Mouse (Mus musculus) midbrain, embryonic 15.5 days (tissue): ENCODE results near the gene Cyp4f16. TPM values are rescaled to one million over a fixed set of nuclear protein-coding genes. Genes with fewer than 3 reads are reported as not detected.
"Not testable (repeated sequence)": the region's sequence is repeated elsewhere in the genome, so short reads cannot be mapped to it uniquely, and the experiment has no call there.

ENCODE experiments used
- ATAC-seq: fragments of 200-750 bp; cut with Nextera tagmentation; replicated peaks from 2 replicates; pipeline ENCODE4 v1.8.0; 2017; ENCODE audit warnings: moderate TSS enrichment
- H3K27ac ChIP-seq: fragments of 300-500 bp; sonication (generic); 2 replicates; pipeline ENCODE4 v1.5.1; 2015; ENCODE audit warnings: mild to moderate bottlenecking, inconsistent platforms
- H3K27me3 ChIP-seq: fragments of 300-500 bp; sonication (generic); replicated peaks from 2 replicates; pipeline ENCODE4 v1.6.1; 2015; ENCODE audit warnings: inconsistent platforms
- H3K36me3 ChIP-seq: fragments of 300-500 bp; sonication (generic); replicated peaks from 2 replicates; pipeline ENCODE4 v1.6.1; 2015; ENCODE audit warnings: inconsistent platforms
- H3K4me1 ChIP-seq: fragments of 300-500 bp; sonication (generic); 2 replicates; pipeline ENCODE4 v1.6.1; 2015; ENCODE audit warnings: inconsistent platforms
- H3K4me2 ChIP-seq: fragments of 300-500 bp; sonication (generic); 2 replicates; pipeline ENCODE4 v1.6.1; 2015; ENCODE audit warnings: inconsistent platforms, mild to moderate bottlenecking, moderate library complexity
- H3K4me3 ChIP-seq: fragments of 300-500 bp; sonication (generic); 2 replicates; pipeline ENCODE4 v1.5.1; 2015; ENCODE audit warnings: mild to moderate bottlenecking, inconsistent platforms
- H3K9ac ChIP-seq: fragments of 300-500 bp; sonication (generic); 2 replicates; pipeline ENCODE4 v1.6.1; 2015; ENCODE audit warnings: mild to moderate bottlenecking, inconsistent platforms
- H3K9me3 ChIP-seq: fragments of 300-500 bp; sonication (generic); 2 replicates; pipeline ENCODE4 v1.6.1; 2016; ENCODE audit warnings: inconsistent platforms
- WGBS: fragments of 180-500 bp; shearing (Covaris S2); methylation state at CpG from one replicate; pipeline ENCODE4 v1.1.7; 2015; ENCODE audit warnings: mixed read lengths; 5-methylcytosine and 5-hydroxymethylcytosine counted together
- polyA plus RNA-seq: library from polyadenylated mRNA; unstranded; fragments of >200 nt; fragmentation: Nextera tagmentation; extraction: Ambion mirVana; gene quantifications from 2 replicates; pipeline ENCODE4 v1.2.1, GENCODE M21; 2015

Cyp4f16 gene
- polyA plus RNA-seq, 1 experiment from 2014 or later: 14.7 TPM

DNA sequence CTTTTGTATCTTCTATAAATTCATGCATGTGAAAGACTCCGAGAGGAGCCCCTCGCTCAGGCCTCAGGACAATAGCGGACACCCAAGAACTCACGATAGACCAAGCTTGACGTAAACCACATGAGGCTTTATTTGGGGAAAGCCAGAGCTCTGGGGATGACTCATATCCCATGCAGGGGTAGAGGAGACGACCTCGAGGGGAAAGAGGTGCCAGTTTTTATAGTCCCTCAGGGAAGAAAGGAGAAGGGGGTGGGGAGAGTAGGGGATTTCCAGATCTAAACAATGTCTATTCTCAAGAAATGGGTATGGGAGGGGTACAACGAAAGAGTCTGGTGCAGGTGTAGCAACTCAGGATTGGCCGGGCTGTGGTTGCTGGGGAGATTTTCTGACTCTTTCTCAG, 18.0 kb downstream of the Cyp4f16 start:
- not testable (repeated sequence) for H3K36me3 ChIP-seq, H3K4me2 ChIP-seq, ATAC-seq, H3K9me3 ChIP-seq, H3K27ac ChIP-seq, H3K27me3 ChIP-seq, H3K9ac ChIP-seq, H3K4me3 ChIP-seq
- peaks cover 11% of the 10 kb centered on the region for H3K4me1 ChIP-seq
- 83% methylated on average over 9 of the region's 9 CpGs for WGBS

DNA sequence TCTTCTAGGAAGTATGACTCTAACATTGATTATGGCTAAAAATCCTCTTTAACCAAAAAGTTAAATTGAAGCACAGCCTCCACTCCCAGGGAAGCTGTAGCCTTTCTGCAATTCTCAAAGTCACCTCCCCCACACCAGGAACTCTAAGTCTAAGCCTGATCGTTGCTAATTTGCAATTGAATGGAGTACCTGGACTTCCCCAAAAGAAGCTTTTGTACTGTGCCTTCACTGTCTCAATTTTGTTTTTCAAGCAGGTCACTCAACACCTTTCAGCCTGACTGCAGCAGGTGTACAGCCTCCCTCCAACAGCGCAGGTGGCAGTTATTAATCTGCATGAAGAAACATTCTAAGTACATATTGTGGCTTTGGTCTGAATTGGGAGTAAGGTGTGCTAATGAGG, 26.9 kb downstream of the Cyp4f16 start:
- not testable (repeated sequence) for H3K4me3 ChIP-seq, H3K36me3 ChIP-seq, H3K9ac ChIP-seq, H3K4me1 ChIP-seq, H3K27ac ChIP-seq, H3K4me2 ChIP-seq, H3K9me3 ChIP-seq, H3K27me3 ChIP-seq, ATAC-seq
- whole genome bisulfite sequencing: 74% methylated on average over 2 of the region's 2 CpGs

GRCm38 (mm10) chr17:32573286-32573685, 36.9 kb downstream of the Cyp4f16 start:
- not testable (repeated sequence) for H3K27ac ChIP-seq, H3K4me3 ChIP-seq, ATAC-seq, H3K9me3 ChIP-seq, H3K4me1 ChIP-seq, H3K4me2 ChIP-seq, H3K36me3 ChIP-seq, H3K27me3 ChIP-seq, H3K9ac ChIP-seq
- 63% methylated on average over 2 of the region's 2 CpGs for WGBS

DNA sequence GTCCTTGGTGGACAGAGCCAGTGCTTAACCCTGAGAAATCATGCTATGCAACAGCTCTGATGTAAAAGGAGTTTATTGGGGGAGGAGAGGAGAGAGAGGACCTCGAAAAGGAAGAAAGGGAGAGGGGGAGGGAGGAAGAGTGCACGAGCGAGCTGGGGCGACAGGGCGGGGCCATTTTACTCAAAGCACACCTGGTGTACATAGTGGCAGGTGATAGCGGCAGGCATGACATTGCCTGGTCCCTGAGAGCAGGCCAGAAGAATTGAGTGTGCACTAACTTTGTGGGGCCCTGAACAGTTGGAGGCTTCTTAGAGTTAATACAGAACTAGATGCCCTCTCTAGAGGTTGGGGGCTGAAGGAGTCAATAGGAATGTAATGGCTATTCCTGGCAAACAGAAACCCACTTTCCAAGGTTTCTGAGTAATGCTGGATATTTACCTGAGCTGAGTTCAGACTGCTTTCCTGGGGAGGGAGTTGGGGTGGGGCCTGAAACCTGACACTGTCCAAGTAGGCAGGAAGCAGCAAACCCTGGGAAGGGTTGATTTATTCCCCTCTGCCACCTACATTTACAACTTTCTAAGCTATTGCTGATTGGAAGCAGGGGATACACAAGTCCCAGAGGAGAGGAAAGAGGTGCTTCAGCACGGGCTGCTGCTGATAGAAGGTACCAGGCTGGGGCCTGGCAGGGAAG, 41.3 kb downstream of the Cyp4f16 start:
- no peaks in the 10 kb centered on the region for H3K36me3 ChIP-seq
- no peak for ATAC-seq
- H3K4me3 ChIP-seq: no peak overlapping the region
- H3K27me3 ChIP-seq: no peaks in the 10 kb centered on the region
- H3K4me2 ChIP-seq: no peak overlapping the region
- no peak overlapping the region for H3K27ac ChIP-seq
- no peaks in the 10 kb centered on the region for H3K9me3 ChIP-seq
- 73% methylated on average over 7 of the region's 7 CpGs for WGBS
- no peaks in the 10 kb centered on the region for H3K4me1 ChIP-seq
- no peak overlapping the region for H3K9ac ChIP-seq

DNA sequence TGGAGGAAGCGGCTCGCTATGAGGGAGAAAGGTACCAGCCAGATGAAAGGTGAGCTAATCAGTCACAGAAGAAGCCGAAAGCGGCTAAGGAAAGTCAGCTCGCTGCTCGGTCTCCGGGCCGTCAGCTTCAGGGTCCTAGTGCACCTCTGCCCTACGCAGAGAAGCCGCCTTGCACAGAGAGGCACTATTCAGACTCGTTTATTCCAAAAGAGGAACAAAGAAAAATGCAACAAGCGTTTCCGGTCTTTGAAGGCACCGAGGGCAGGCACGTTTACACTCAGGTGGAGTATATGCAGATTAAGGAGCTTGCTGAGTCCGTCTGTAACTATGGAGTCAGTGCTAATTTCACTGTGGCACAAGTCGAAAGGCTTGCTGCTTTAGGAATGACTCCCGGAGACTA, 60.1 kb downstream of the Cyp4f16 start:
- no peak overlapping the region for H3K27ac ChIP-seq
- H3K4me2 ChIP-seq: no peak overlapping the region
- H3K9me3 ChIP-seq: no peaks in the 10 kb centered on the region
- H3K27me3 ChIP-seq: no peaks in the 10 kb centered on the region
- no peak overlapping the region for H3K4me3 ChIP-seq
- ATAC-seq: no peak
- no peaks in the 10 kb centered on the region for H3K4me1 ChIP-seq
- WGBS: 89% methylated on average over 18 of the region's 18 CpGs
- no peaks in the 10 kb centered on the region for H3K36me3 ChIP-seq
- no peak overlapping the region for H3K9ac ChIP-seq

Other genes with a start within 250 kb of the Cyp4f16 start
- 108 and 114 TPM in 2 replicates for gene Akap8, start 215.3 kb upstream of the Cyp4f16 start, polyA plus RNA-seq
- 182 and 187 TPM in 2 replicates for gene Akap8l, start 186.0 kb upstream of the Cyp4f16 start, polyA plus RNA-seq
- gene Wiz, start 147.1 kb upstream of the Cyp4f16 start, polyA plus RNA-seq: 46.7 and 47.8 TPM in 2 replicates
- 0.54 and 0.74 TPM in 2 replicates for gene Rasal3, start 133.0 kb upstream of the Cyp4f16 start, polyA plus RNA-seq
- not detected in 2 replicates for gene Pglyrp2, start 112.4 kb upstream of the Cyp4f16 start, polyA plus RNA-seq
- 0.84 and 1.5 TPM in 2 replicates for gene Cyp4f39, start 83.8 kb upstream of the Cyp4f16 start, polyA plus RNA-seq
- 13.5 and 16.1 TPM in 2 replicates for gene Cyp4f17, start 30.5 kb upstream of the Cyp4f16 start, polyA plus RNA-seq
- gene Cyp4f37, start 84.8 kb downstream of the Cyp4f16 start, polyA plus RNA-seq: 0.48 and 1.3 TPM in 2 replicates
- gene Cyp4f40, start 122.3 kb downstream of the Cyp4f16 start, polyA plus RNA-seq: 0.26 TPM in 1 of 2 replicates, not detected in the other
- 1.5 and 1.7 TPM in 2 replicates for gene Cyp4f15, start 149.1 kb downstream of the Cyp4f16 start, polyA plus RNA-seq